Mouse (Mus musculus) embryo, embryonic 9.5 days (tissue): ENCODE results near the gene Atp8b4.
"Not testable (repeated sequence)": the region's sequence is repeated elsewhere in the genome, so short reads cannot be mapped to it uniquely, and the experiment has no call there.

Experiments
- DNase-seq: peaks from one replicate; pipeline ENCODE4 v3.0.0-alpha.2; 2017; ENCODE audit errors: extremely low spot score

The Atp8b4 gene

GRCm38 (mm10) chr2:126495832-126496695, 4.4 kb downstream of the Atp8b4 start:
- no peak for DNase-seq

DNA sequence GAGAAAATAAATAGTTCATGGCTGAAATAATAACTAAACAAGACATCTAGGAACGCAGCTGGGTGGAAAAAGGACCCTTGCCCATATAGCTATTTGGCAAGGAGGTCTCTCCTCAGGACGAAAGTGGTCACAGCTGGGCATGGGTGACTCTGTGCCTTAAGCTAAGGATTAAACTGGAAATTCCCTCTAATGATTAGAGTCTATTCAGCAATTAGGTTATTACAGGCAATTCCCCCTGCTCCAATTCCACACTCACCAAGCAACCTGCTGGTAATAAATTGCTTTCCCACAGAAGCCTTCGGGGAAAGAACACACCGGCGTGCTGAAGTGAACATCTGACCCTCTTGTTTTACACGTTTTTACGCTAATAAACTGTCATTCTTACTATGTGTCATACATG, 5.2 kb downstream of the Atp8b4 start:
- DNase-seq: no peak

DNA sequence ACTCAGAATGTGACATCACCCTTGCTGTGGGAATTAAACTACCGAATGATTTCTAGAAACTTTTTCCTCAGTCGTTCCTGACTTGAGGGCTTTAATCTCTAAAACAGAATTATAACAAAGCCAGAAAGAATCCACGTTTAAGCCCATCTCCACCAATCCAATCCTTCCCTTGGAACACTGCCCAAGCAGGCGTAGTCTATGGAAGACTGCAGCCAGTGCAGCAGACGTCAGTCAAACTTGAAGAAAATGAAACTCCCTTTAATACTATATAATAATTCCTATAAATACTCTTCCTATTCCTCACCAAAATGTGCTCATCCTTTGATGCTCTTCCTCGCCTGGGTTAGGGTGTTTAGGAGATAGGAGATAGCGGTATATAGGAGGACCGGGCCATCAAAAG, 7.2 kb downstream of the Atp8b4 start:
- no peak for DNase-seq

DNA sequence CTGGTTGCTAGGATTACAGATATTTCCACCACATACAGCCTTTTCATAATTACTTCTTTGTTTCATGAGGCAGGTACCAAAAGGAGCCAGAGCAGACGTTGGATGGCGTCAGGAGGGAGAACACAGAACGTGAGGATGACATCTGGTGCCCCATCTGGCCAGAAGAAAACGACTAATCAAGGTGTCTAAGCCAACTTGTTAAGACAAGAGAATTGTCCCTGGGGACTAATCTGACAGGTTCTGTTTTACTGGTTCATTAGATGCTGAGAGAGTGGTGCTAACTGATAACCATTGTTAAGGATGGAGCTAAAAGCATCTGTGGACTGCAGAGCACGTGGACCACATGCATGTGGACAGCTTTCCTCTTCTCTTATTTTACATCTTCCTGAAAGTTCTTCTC, 7.8 kb downstream of the Atp8b4 start:
- DNase-seq: no peak

- no peak for DNase-seq
Observed at GRCm38 (mm10) chr2:126491446-126491845, 9.0 kb downstream of the Atp8b4 start.

- DNase-seq: no peak
Observed at GRCm38 (mm10) chr2:126490573-126490972, 9.9 kb downstream of the Atp8b4 start.

GRCm38 (mm10) chr2:126485262-126486017, 15.0 kb downstream of the Atp8b4 start:
- no peak for DNase-seq

DNA sequence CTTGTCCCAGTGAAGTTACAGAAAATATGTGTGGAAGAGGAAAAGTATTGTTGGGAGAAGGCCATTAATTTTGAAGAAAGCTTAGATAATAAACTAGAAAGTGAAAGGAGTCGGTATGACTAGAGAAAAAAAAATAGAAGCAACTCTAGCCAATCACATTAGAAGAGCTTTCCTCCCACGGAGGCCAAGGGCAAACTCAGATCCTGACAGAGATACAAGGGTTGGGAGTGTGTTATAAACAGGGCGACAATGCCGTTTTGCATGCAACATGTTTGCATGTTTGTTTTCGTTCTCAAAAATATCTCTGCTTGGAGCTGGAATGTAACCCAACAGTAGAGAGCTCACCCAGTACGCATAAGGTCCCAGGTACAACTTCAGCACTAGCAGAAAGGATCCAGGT, 17.1 kb downstream of the Atp8b4 start:
- DNase-seq: no peak

- no peak for DNase-seq
Observed at GRCm38 (mm10) chr2:126477556-126477955, 22.9 kb downstream of the Atp8b4 start.

GRCm38 (mm10) chr2:126475681-126476410, 24.6 kb downstream of the Atp8b4 start:
- no peak for DNase-seq

GRCm38 (mm10) chr2:126474019-126474418, 26.5 kb downstream of the Atp8b4 start:
- no peak for DNase-seq

DNA sequence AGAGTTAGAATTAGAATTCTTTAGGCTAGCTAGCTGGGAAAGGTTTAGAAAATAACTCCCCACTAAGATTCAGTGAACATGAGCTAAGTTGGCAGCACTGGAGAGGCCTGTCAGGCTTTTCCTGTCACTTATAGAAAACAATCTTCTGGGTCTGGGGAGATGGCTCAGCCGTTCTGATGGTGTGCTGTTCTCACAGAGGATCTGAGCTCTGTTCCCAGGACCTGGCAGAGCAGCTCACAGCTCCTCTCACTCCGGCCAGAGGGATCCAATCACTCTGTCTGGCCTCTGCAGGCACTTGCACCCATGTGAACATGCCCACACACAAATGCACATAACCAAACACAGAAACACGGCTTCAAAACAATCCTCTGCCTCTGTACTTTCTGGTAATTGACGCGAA, 27.6 kb downstream of the Atp8b4 start:
- DNase-seq: no peak

- DNase-seq: no peak
Observed at GRCm38 (mm10) chr2:126467790-126468189, 32.7 kb downstream of the Atp8b4 start.

DNA sequence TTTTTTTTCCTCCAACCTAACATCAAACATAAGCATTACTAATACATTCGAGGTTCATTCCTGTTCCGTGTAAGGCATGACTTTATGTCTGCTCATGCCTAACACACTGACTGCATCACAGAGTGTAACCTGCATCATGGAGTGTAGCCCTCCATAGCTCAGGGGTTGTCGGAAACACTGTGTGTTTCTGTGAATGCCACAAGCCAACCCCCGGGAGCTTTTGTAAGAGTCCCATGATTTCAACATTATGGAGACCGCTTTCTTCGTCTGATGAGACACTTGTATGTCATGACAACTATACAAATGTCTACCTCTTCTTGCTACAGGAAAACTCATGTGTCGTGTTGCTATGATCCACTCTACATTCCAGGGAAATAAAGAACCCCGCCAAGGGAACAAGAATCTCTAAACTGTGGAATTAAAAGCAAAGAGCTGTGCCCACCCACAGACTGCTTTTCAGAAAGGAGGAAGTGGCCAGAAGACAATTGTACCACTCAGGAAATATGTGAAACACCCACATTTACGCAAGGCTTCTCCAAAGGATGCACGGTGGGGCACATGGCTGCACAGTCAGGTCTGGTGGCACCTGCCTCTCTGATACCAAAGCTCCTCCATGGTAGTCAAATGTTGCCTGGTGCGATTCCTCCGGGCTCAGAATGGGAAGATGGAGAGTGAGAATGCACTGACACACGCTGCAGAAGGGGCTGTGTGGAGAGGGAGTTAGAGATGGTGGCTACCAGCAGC, 33.9 kb downstream of the Atp8b4 start:
- DNase-seq: no peak

DNA sequence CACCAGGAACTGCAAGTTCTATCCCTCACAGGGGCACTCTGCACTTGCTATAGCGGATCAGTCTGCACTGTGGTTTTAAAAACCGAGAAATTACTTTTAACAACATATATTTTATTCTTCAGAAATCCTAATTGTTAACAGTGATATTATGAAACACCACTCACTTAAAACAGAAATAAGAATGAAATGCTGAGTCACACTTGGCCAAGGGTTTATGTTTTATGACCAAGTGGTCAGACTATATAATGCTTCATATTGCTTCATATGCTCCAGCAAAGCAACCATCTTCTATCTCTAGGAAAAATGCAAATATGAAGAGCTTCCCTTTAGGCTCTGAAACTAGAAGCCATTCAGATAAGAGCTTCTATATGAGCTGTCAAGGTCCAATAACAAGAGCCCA, 41.8 kb downstream of the Atp8b4 start:
- no peak for DNase-seq

- DNase-seq: not testable (repeated sequence)
Observed at GRCm38 (mm10) chr2:126457759-126458158, 42.7 kb downstream of the Atp8b4 start.

DNA sequence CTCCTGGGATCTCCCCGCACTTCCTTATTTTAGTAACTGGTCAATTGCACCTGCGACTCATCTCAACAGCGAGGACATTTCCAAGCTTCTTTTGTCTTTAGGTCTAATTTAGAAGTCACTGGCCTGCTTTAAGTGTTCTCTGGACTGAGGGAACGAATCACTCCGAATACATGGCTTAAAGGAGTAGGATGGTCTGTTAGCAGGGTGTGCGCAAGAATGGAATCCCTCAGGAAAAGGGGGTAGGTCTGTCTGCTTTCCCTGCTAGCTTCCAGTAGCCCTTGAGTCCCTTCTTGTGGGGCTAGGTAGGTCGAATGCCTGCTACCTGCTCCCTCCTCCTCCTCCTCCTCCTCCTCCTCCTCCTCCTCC, 49.6 kb downstream of the Atp8b4 start:
- DNase-seq: no peak

- no peak for DNase-seq
Observed at GRCm38 (mm10) chr2:126450210-126450936, 50.1 kb downstream of the Atp8b4 start.

GRCm38 (mm10) chr2:126445039-126445438, 55.4 kb downstream of the Atp8b4 start:
- DNase-seq: no peak

DNA sequence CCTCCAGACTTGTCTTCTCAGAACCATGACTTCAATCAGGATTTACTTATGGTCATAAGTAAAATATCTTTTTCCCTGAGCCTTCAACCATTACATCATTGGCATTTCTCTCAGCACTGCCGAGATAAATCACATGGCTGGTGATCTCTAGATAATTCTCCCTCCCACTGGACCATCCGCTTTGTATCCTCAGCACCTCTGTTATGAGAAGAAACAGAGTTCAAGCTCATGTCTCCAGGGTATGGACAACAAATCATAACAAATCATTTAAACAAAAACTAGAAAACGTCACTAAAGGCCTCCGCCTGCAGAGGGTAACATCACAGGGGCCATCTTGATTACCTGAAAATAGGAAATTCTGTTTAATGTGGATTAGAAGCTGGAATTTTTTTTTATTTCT, 58.9 kb downstream of the Atp8b4 start:
- no peak for DNase-seq

DNA sequence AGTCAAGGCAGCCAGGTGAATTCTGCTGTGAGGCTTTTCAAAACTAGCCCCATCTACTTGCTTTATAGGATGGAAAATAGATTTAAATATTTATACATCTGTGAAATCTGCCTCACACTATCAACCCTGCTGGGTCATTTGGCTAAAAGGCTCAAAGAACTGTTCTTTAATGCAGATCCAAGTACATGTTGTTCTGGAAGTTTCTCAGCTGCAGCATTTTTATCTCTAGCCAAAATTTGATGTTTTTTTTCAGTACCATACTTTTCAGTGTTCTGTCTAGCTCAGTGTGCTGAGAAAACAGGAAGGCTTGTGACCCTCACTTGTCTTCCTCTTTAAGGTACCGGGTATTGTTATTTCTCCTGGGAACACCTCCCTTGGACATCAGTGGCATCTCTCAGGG, 65.8 kb downstream of the Atp8b4 start:
- no peak for DNase-seq
